In genomic region chr13:56025027-56025410, GRCm38 (mm10) we compare ENCODE assay signal across 13 mouse cellular contexts.
DNase-seq lines count a peak whose midpoint lies in the region; ATAC-seq and TF ChIP-seq lines count a peak whose summit lies in the region.
"Had no signal": no experiment of that assay in that cellular context is flagged by ENCODE, and none has a peak within 500 bp of the region (broad histone marks: within the 10 kb centered on the region; RNA-seq: fewer than 3 reads in every experiment).

No protein-coding gene starts in this region.

- no peak for TF ChIP-seq EP300 in heart, adult 2 months (IDR thresholded peaks at IDR 0.05; ENCODE audit: insufficient read depth, low read depth, low read length)

- H3K9ac ChIP-seq in heart, embryonic 12.5 days = no peak overlapping the region
- H3K9ac ChIP-seq in heart, adult 2 months (ENCODE audit: low read depth, low read length) = no peak overlapping the region
- H3K9ac ChIP-seq in lung, embryonic 14.5 days = no peak overlapping the region
- no peak overlapping the region for H3K9ac ChIP-seq in embryonic facial prominence, embryonic 11.5 days (replicated peaks; ENCODE audit: low read length)
- H3K9ac ChIP-seq in limb, embryonic 15.5 days = no peak overlapping the region

- WGBS in heart, embryonic 12.5 days = 46% methylated on average over 14 of the region's 14 CpGs
- WGBS in heart, adult 2 months = 56% methylated on average over 14 of the region's 14 CpGs
- 22% methylated on average over 14 of the region's 14 CpGs for WGBS in lung, embryonic 14.5 days
- 37% methylated on average over 14 of the region's 14 CpGs for WGBS in embryonic facial prominence, embryonic 11.5 days
- WGBS in limb, embryonic 15.5 days = 28% methylated on average over 14 of the region's 14 CpGs

- H3K4me3 ChIP-seq in heart, embryonic 12.5 days = no peak overlapping the region
- no peak overlapping the region for H3K4me3 ChIP-seq in heart, adult 2 months
- 0 out of 2 replicates have a peak overlapping the region, but pooled peaks have one; percentile 6 for H3K4me3 ChIP-seq in lung, embryonic 14.5 days (ENCODE audit: low read depth, low read length)
- H3K4me3 ChIP-seq in embryonic facial prominence, embryonic 11.5 days (ENCODE audit: low read depth, low read length) = no peak overlapping the region
- peak overlapping the region; percentile 0; the same call in 1 of the 2 replicates for H3K4me3 ChIP-seq in limb, embryonic 15.5 days
- H3K4me3 ChIP-seq: midbrain, embryonic 10.5 days had no signal

- no peak for DNase-seq in heart, adult 2 months
- DNase-seq in lung, embryonic 14.5 days = no peak
- no peak for DNase-seq in lung, postnatal 14 days
- DNase-seq in embryonic facial prominence, embryonic 11.5 days (ENCODE audit: low spot score) = peak; percentile 19
- no peak for DNase-seq in adipocyte (ENCODE audit: low spot score)
- no peak for DNase-seq in ovary, postnatal 10 days (ENCODE audit: low spot score)
- DNase-seq: B cell, adult 2 months; cerebellum, postnatal 10 days; gastrocnemius, postnatal 25 days had no signal

- no peak for ATAC-seq in heart, embryonic 12.5 days (ENCODE audit: insufficient number of reproducible peaks, low FRiP score)
- ATAC-seq in lung, embryonic 14.5 days (ENCODE audit: insufficient read depth) = peak; percentile 36; the same call in 1 of the 2 replicates
- no peak for ATAC-seq in embryonic facial prominence, embryonic 11.5 days (replicated peaks; ENCODE audit: insufficient number of reproducible peaks, low FRiP score, low TSS enrichment, low read depth)
- no peak for ATAC-seq in limb, embryonic 15.5 days (ENCODE audit: insufficient number of reproducible peaks, low FRiP score, low TSS enrichment, low read depth)
- ATAC-seq: hindbrain, postnatal 0 days had no signal

- H3K4me1 ChIP-seq in heart, embryonic 12.5 days (replicated peaks) = peaks cover 21% of the 10 kb centered on the region
- no peaks in the 10 kb centered on the region for H3K4me1 ChIP-seq in heart, adult 2 months (ENCODE audit: control insufficient read depth, insufficient read depth, low read length)
- H3K4me1 ChIP-seq in lung, embryonic 14.5 days (ENCODE audit: insufficient read depth) = no peaks in the 10 kb centered on the region
- H3K4me1 ChIP-seq in embryonic facial prominence, embryonic 11.5 days (ENCODE audit: control insufficient read depth, insufficient read depth, low read length) = peaks cover 3% of the 10 kb centered on the region
- peaks cover 4% of the 10 kb centered on the region; the same call in 1 of the 2 replicates for H3K4me1 ChIP-seq in limb, embryonic 15.5 days

- TF ChIP-seq POLR2A in heart, adult 2 months (IDR thresholded peaks at IDR 0.05; ENCODE audit: insufficient read depth, low read depth, low read length) = no peak

- no peak for TF ChIP-seq CTCF in heart, adult 2 months (IDR thresholded peaks at IDR 0.05)
- no peak for TF ChIP-seq CTCF in lung, embryonic 14.5 days (IDR thresholded peaks at IDR 0.05; ENCODE audit: low read depth)

- no peaks in the 10 kb centered on the region for H3K27me3 ChIP-seq in heart, embryonic 12.5 days (replicated peaks)
- no peaks in the 10 kb centered on the region for H3K27me3 ChIP-seq in heart, adult 2 months (ENCODE audit: control insufficient read depth, insufficient read depth, low read length)
- peaks cover 13% of the 10 kb centered on the region; the same call in 1 of the 2 replicates for H3K27me3 ChIP-seq in lung, embryonic 14.5 days (ENCODE audit: insufficient read depth, low read length)
- no peaks in the 10 kb centered on the region for H3K27me3 ChIP-seq in embryonic facial prominence, embryonic 11.5 days (ENCODE audit: control insufficient read depth, insufficient read depth, low read length)
- H3K27me3 ChIP-seq in limb, embryonic 15.5 days = peaks cover 12% of the 10 kb centered on the region

- peak overlapping the region; percentile 3; the same call in 1 of the 2 replicates for H3K4me2 ChIP-seq in heart, embryonic 12.5 days
- peak overlapping the region; percentile 49 for H3K4me2 ChIP-seq in lung, embryonic 14.5 days
- no peak overlapping the region for H3K4me2 ChIP-seq in embryonic facial prominence, embryonic 11.5 days (ENCODE audit: low read depth, low read length)
- peak overlapping the region; percentile 20; the same call in 1 of the 2 replicates for H3K4me2 ChIP-seq in limb, embryonic 15.5 days

- H3K36me3 ChIP-seq in heart, embryonic 12.5 days = no peaks in the 10 kb centered on the region
- H3K36me3 ChIP-seq in heart, adult 2 months (ENCODE audit: control insufficient read depth, insufficient read depth, low read length) = no peaks in the 10 kb centered on the region
- no peaks in the 10 kb centered on the region for H3K36me3 ChIP-seq in lung, embryonic 14.5 days (ENCODE audit: insufficient read depth)
- no peaks in the 10 kb centered on the region for H3K36me3 ChIP-seq in embryonic facial prominence, embryonic 11.5 days (replicated peaks; ENCODE audit: control insufficient read depth, insufficient read depth, low read depth, low read length)
- H3K36me3 ChIP-seq in limb, embryonic 15.5 days = no peaks in the 10 kb centered on the region
- H3K36me3 ChIP-seq: midbrain, embryonic 10.5 days had no signal

- intact Hi-C loops in heart, adult 2 months (cut with DNase I) = no loop called here

- H3K79me2 ChIP-seq in heart, adult 2 months (replicated peaks; ENCODE audit: control insufficient read depth, insufficient read depth, low read length) = no peaks in the 10 kb centered on the region

- H3K9me3 ChIP-seq in heart, embryonic 12.5 days (replicated peaks) = no peaks in the 10 kb centered on the region
- no peaks in the 10 kb centered on the region for H3K9me3 ChIP-seq in lung, embryonic 14.5 days (ENCODE audit: low read depth, low read length)
- no peaks in the 10 kb centered on the region for H3K9me3 ChIP-seq in embryonic facial prominence, embryonic 11.5 days (replicated peaks; ENCODE audit: control insufficient read depth, low read length)
- H3K9me3 ChIP-seq in limb, embryonic 15.5 days = no peaks in the 10 kb centered on the region
- H3K9me3 ChIP-seq: midbrain, embryonic 10.5 days had no signal

- H3K27ac ChIP-seq in heart, embryonic 12.5 days (ENCODE audit: poor library complexity, severe bottlenecking) = no peak overlapping the region
- H3K27ac ChIP-seq in heart, adult 2 months = no peak overlapping the region
- H3K27ac ChIP-seq in lung, embryonic 14.5 days (ENCODE audit: low read depth) = no peak overlapping the region
- H3K27ac ChIP-seq in embryonic facial prominence, embryonic 11.5 days (replicated peaks; ENCODE audit: low read depth, low read length) = no peak overlapping the region
- H3K27ac ChIP-seq in limb, embryonic 15.5 days = no peak overlapping the region
- H3K27ac ChIP-seq: hindbrain, postnatal 0 days; midbrain, embryonic 10.5 days had no signal

Comparison
In these comparisons a context has a peak if more than half of its experiments do, and no peak if none do; other contexts are left out.
1. H3K4me3 ChIP-seq: peak in lung, embryonic 14.5 days (single experiment) and limb, embryonic 15.5 days (single experiment); none in heart, embryonic 12.5 days (single experiment), heart, adult 2 months (single experiment) and embryonic facial prominence, embryonic 11.5 days (single experiment).